Mouse (Mus musculus): ENCODE measurements around the gene Rbm26. TPM values are rescaled to one million over a fixed set of nuclear protein-coding genes. Genes with fewer than 3 reads are reported as not detected.

Gene Rbm26
- polyA plus RNA-seq (2016; fragmentation: Nextera tagmentation; extraction: Ambion mirVana): 45.0 and 47.3 TPM in 2 replicates

DNA sequence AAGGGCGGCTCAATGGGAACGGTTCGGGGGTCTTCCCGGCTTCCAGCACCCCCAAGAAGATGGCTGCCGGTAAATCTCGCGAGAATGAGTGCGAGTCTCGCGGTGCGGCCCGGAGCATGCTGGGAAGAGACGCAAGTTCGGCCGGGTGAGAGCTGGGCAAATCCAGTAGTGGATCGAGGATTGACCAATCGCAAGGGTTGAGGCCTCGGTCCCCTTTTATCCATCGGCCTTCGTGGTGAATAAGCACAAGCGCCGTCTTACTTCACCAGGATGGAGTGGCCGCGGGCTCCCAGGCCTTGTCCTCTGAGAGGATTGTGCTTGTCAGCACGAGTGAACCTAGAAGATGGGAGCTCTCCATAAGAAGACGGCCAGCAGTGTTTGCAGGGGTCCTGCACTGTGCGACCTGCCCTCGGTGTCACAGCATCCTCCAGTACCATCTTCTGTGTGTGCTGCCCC lies at the start of gene Rbm26:
Gene Rbm26, minus strand, starts transcription at position 90 of the 456 bp plus-strand sequence.
- H3K9ac ChIP-seq: peak within 1 kb of the TSS; percentile 99
- H3K4me1 ChIP-seq: peaks cover 17% of the 10 kb centered on the region
- peak within 1 kb of the TSS; percentile 75 for H3K4me2 ChIP-seq (replicated peaks)
- peak within 1 kb of the TSS; percentile 99 for H3K4me3 ChIP-seq
- WGBS: under 1% methylated on average over 28 of the region's 28 CpGs
- H3K9me3 ChIP-seq (replicated peaks): no peaks in the 10 kb centered on the region
- no peaks in the 10 kb centered on the region for H3K27me3 ChIP-seq
- peak; percentile 97 for ATAC-seq (ENCODE audit: low FRiP score)
- H3K36me3 ChIP-seq: no peaks in the 10 kb centered on the region
- H3K27ac ChIP-seq: peak within 1 kb of the TSS; percentile 96

DNA sequence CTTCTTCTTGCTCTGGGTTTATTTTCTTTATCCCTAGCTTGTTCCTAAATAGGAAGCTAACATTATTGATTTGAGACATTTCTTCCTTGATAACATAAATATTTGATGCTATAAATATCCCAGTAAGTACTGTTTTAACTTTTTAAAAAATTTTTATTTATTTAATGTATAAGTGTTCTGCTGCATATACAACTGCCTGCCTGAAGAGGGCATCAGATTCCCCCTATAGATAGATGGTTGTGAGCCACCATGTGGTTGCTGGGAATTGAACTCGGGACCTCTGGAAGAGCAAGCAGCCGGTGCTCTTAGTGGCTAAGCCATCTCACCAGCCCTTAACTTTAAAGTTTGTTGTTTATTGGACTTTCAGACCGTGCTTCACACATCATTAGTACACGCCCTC lies 48.7 kb upstream of the Rbm26 start:
- WGBS: 85% methylated on average over 4 of the region's 4 CpGs
- H3K4me2 ChIP-seq (replicated peaks): no peak overlapping the region

DNA sequence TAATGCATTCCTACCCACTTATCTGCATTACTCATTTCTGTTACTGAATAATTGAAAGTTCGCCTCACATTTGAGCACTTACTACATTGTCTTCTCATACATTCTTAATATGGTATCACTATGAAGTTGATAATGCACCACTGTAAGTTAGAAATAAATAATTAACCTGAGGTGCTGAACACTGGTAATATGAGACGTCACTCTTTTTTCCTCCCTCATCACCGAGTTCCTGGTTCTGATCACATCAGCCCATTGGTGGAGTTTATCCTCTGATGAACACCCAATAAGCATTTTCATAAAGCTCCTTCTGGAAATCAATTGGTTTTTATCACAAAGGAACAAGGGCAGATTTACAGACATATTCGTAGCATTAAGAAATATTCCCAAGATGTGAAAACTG lies 45.1 kb upstream of the Rbm26 start:
- ATAC-seq (ENCODE audit: low FRiP score): no peak
- Histone ChIP-seq H3K4me2 (replicated peaks) (no peak overlapping the region), H3K9ac (no peak overlapping the region), H3K4me3 (no peak overlapping the region), H3K27me3 (no peaks in the 10 kb centered on the region), H3K27ac (no peak overlapping the region), H3K9me3 (replicated peaks) (no peaks in the 10 kb centered on the region), H3K4me1 (no peaks in the 10 kb centered on the region), H3K36me3 (no peaks in the 10 kb centered on the region)
- 85% methylated on average over 4 of the region's 4 CpGs for WGBS

More for the DNA sequence above, 48.7 kb upstream of the Rbm26 start:
- Histone ChIP-seq H3K36me3 (no peaks in the 10 kb centered on the region), H3K4me3 (no peak overlapping the region), H3K4me1 (no peaks in the 10 kb centered on the region), H3K27ac (no peak overlapping the region), H3K9me3 (replicated peaks) (no peaks in the 10 kb centered on the region), H3K27me3 (no peaks in the 10 kb centered on the region), H3K9ac (no peak overlapping the region)
- ATAC-seq (ENCODE audit: low FRiP score): no peak

DNA sequence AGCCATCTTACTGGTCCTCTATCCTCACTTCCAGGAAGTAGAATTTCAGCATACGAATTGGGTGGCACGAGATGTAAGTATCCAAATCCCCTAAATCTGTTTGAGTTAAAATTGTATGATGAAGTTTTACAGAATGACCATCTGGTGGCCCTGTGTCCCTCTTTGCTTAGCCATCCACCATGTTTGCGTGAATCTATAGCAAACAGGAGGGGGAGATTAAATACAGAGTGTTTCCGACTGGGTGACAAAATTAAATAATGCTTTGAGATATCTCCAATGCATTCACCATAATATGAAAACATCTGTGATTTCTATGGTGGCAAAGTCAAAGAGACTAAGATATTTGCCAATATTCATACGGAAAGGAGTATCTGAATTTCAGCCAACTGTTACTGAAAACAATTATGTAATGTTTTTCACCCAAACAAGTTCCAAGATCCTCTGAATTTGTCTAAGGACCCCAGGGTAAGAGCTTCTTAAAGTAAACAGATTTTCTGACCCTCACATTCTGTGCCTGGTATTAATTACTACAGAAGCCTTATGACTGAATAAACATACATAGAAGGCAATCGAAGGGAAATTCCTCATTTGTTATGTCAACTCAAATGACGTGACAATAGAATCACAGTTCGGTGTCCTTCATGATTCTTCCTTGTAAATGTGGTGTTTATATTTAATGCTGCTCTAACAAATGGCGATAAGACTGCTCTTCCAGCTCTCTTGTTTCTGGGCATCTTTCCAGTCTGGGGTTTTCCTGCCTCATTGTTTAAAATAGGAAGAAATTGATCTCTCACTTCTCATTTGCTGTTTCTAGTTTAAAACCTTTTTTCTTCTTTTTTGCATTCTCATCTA lies 42.6 kb upstream of the Rbm26 start:
- Histone ChIP-seq H3K9ac (no peak overlapping the region), H3K4me2 (replicated peaks) (no peak overlapping the region), H3K27me3 (no peaks in the 10 kb centered on the region), H3K4me1 (no peaks in the 10 kb centered on the region), H3K27ac (no peak overlapping the region), H3K4me3 (no peak overlapping the region), H3K36me3 (no peaks in the 10 kb centered on the region), H3K9me3 (replicated peaks) (no peaks in the 10 kb centered on the region)
- 82% methylated on average over 9 of the region's 9 CpGs for WGBS
- no peak for ATAC-seq (ENCODE audit: low FRiP score)

DNA sequence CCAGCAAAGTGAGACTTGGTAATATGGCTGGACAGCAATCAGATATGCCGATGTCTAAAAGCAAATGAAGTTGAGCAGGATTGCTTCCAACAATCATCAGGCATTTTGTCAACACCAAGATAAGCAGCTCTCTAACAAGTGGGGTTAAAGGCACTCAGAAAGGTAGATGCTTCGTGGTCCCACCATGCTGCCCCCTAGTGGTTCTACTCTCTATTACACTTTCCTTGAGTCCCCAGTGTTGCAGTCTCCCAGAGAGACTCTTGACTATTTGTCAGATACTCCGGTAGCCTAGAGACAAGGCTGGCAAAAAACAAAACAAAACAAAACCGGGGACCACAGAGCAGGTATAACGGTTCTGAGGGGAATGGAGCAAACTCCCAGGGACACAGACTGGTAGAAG lies 21.3 kb upstream of the Rbm26 start:
- 52% methylated on average over 5 of the region's 5 CpGs for WGBS
- Histone ChIP-seq H3K27me3 (no peaks in the 10 kb centered on the region), H3K27ac (no peak overlapping the region), H3K36me3 (no peaks in the 10 kb centered on the region), H3K4me3 (no peak overlapping the region), H3K9ac (no peak overlapping the region), H3K9me3 (replicated peaks) (no peaks in the 10 kb centered on the region), H3K4me2 (replicated peaks) (no peak overlapping the region), H3K4me1 (no peaks in the 10 kb centered on the region)
- ATAC-seq (ENCODE audit: low FRiP score): no peak

DNA sequence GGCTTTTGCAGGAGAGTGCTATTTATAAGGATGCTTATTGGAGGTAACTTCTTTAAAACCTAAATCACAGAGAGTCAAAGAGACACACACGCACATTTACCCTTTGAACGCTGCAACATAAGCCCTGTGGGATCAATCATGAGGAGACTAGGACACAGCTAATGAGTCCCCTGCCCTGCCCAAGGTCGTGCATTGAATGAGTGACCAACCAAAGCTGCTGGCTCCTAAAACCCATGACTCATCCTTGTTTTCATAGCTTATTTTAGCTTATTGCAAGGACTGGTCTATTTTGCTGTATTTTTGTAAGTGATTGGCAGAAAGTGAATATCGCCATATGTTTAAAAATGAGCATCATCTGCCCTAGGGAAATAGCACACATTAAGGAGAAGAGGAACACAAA lies 17.6 kb upstream of the Rbm26 start:
- Histone ChIP-seq H3K36me3 (no peaks in the 10 kb centered on the region), H3K27ac (no peak overlapping the region), H3K27me3 (no peaks in the 10 kb centered on the region), H3K9ac (no peak overlapping the region), H3K4me3 (no peak overlapping the region), H3K9me3 (replicated peaks) (no peaks in the 10 kb centered on the region), H3K4me1 (no peaks in the 10 kb centered on the region), H3K4me2 (replicated peaks) (no peak overlapping the region)
- no peak for ATAC-seq (ENCODE audit: low FRiP score)
- whole genome bisulfite sequencing: 77% methylated on average over 4 of the region's 4 CpGs

DNA sequence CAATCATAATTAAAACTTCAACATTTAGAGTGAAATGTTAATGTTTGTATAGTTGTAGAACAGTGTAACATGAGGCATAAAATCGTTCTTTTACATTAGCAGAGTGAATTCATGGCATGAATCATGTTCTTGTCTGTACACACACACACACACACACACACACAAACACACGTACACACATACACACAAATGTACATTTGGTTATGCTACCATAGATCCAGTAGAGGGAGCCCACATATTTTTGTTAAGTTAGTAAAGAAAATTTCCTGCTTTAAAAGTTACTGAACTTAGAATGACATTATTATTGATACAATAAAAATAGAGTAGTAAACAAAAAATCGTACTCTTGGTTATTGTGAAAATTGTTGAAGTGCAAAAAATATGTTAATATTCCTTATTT lies 7.7 kb upstream of the Rbm26 start:
- Histone ChIP-seq H3K9me3 (replicated peaks) (no peaks in the 10 kb centered on the region), H3K4me3 (no peak overlapping the region), H3K4me1 (no peaks in the 10 kb centered on the region), H3K9ac (no peak overlapping the region), H3K4me2 (replicated peaks) (no peak overlapping the region), H3K27ac (no peak overlapping the region), H3K27me3 (no peaks in the 10 kb centered on the region), H3K36me3 (no peaks in the 10 kb centered on the region)
- no peak for ATAC-seq (ENCODE audit: low FRiP score)
- 68% methylated on average over 3 of the region's 3 CpGs for WGBS

DNA sequence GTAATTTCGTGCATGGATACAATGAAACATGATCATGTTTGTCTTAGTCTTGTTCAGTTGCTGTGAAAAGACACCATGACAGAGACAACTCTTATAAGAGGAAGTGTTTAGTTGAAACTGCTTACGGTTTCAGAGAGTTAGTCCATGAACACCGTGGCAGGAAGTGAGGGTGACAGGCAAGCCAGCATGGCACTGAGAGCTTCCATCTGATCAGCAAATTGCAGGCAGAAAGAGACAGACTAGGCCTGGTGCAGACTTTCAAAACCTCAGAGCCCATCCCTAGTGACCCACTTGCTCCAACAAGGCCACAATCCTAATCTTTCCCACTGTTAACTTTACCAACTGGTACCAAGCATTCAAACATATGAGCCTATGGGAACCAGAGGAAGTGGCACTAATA lies 5.7 kb upstream of the Rbm26 start:
- H3K9ac ChIP-seq: no peak overlapping the region
- H3K4me3 ChIP-seq: no peak overlapping the region
- no peaks in the 10 kb centered on the region for H3K36me3 ChIP-seq
- 72% methylated on average over 3 of the region's 3 CpGs for WGBS
- no peak overlapping the region for H3K4me2 ChIP-seq (replicated peaks)
- no peak for ATAC-seq (ENCODE audit: low FRiP score)
- H3K27me3 ChIP-seq: no peaks in the 10 kb centered on the region
- H3K9me3 ChIP-seq (replicated peaks): no peaks in the 10 kb centered on the region
- H3K27ac ChIP-seq: no peak overlapping the region
- H3K4me1 ChIP-seq: no peaks in the 10 kb centered on the region

DNA sequence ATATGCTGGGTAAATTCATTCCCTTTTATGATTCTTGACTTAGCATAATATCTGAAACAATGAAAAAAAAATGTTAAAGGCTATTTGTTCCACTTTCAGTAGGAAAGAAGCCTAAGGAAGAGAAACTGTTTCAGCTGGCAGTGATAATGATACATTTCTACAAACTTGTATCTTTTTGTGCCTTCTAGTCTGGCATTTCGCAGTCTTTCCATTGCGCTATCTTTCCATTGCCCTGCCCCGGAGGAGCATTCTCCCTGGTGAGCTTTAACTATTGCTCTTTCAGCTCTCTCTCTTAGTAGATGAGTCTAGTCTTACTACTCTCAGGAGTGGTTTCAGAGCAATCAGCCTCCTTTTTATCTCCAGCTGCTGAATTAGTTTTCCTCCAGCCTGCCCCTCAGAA lies 2.6 kb upstream of the Rbm26 start:
- no peak overlapping the region for H3K4me2 ChIP-seq (replicated peaks)
- no peaks in the 10 kb centered on the region for H3K27me3 ChIP-seq
- no peak overlapping the region for H3K4me3 ChIP-seq
- H3K9me3 ChIP-seq (replicated peaks): no peaks in the 10 kb centered on the region
- H3K27ac ChIP-seq: no peak overlapping the region
- WGBS: 92% methylated on average over 3 of the region's 3 CpGs
- no peaks in the 10 kb centered on the region for H3K36me3 ChIP-seq
- no peak overlapping the region for H3K9ac ChIP-seq
- H3K4me1 ChIP-seq: peaks cover 11% of the 10 kb centered on the region
- ATAC-seq (ENCODE audit: low FRiP score): no peak

DNA sequence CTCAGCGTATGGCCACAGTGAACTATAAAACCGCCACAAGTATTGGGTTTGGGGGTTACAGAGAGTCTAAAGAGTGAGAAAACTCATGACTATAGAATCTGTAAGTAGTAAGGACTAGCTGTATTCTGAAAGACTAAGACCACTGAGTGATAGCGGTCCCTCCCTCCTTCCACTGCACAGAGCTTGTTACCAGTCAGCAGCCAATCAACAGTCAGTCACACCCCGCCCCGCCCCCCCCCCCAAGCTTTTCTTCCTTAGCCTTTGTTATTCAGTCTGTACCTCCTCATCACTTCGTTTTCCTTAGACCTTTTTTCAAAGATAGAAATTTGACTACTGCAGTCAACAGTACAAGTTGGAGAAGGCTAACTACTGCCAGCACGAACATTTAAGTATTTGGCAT lies 1.9 kb upstream of the Rbm26 start:
- Histone ChIP-seq H3K36me3 (no peaks in the 10 kb centered on the region), H3K27ac (no peak overlapping the region), H3K9ac (no peak overlapping the region), H3K4me1 (peaks cover 14% of the 10 kb centered on the region), H3K4me2 (replicated peaks) (no peak overlapping the region), H3K27me3 (no peaks in the 10 kb centered on the region), H3K9me3 (replicated peaks) (no peaks in the 10 kb centered on the region), H3K4me3 (no peak overlapping the region)
- 62% methylated on average over 7 of the region's 7 CpGs for WGBS
- ATAC-seq (ENCODE audit: low FRiP score): no peak

DNA sequence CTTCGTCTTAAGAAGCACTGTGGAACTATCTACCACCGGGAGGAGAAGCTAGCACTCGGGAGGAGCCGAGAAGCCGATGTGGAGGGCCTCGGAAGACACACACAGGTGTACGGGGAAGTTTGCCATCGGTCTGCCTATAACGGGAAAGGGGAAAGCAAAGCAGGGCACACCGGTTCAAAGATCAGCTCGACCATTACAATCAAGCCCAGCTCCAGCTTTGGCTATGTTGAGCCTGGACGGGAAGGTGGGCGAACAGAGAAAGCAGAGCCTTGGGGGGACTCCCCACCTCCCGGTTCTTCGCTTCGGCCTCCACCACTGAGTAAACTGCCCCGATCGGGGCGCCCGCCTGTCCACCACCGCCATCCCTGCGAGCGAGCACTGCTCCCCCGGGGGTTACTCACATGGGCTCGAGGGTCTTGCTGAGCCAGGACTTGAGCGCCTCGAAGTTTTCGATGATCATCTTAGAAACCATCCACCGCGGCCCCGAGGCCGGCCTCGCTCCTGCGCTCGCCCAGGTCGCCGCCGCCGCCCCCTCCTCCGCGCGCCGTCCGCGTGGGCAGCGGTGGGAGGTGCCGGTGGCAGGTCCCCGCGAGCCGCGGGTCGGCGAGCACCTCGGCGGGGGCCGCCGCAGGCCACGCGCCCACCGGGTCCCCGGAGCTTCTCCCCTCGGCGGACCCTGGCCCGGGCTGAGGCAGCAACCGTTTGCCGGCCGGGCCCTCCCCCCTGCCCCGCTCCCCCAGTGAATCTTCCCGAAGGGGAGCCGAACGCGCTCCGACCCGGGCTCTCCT lies 552 bp downstream of the Rbm26 start:
- peak; percentile 87 for ATAC-seq (ENCODE audit: low FRiP score)
- peak overlapping the region; percentile 75 for H3K4me2 ChIP-seq (replicated peaks)
- H3K27ac ChIP-seq: peak overlapping the region; percentile 96
- peaks cover 17% of the 10 kb centered on the region for H3K4me1 ChIP-seq
- no peaks in the 10 kb centered on the region for H3K9me3 ChIP-seq (replicated peaks)
- H3K4me3 ChIP-seq: peak overlapping the region; percentile 99
- peak overlapping the region; percentile 99 for H3K9ac ChIP-seq
- no peaks in the 10 kb centered on the region for H3K36me3 ChIP-seq
- WGBS: under 1% methylated on average over 51 of the region's 74 CpGs
- no peaks in the 10 kb centered on the region for H3K27me3 ChIP-seq

DNA sequence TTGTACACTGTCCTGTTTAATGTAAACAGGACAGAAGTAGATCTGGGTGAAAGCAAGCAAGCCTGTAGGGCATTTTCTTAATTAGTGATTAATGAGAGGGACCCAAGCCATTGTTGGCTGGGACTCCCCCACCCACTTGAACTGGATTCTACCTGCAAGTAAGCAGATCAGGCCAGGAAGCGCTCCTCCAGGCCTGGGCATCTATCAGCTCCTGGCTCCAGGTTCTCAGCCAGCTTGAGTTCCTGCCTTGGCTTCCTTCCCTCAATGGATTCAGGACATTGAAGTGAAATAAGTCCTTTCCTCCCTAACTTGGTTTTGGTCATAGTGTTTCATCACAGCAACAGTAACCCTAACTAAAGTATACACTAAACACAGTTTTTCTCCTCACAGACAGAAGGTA lies 9.9 kb downstream of the Rbm26 start:
- Histone ChIP-seq H3K9ac (no peak overlapping the region), H3K27me3 (no peaks in the 10 kb centered on the region), H3K36me3 (no peaks in the 10 kb centered on the region), H3K9me3 (replicated peaks) (no peaks in the 10 kb centered on the region), H3K4me1 (no peaks in the 10 kb centered on the region), H3K4me3 (no peak overlapping the region), H3K27ac (no peak overlapping the region), H3K4me2 (replicated peaks) (no peak overlapping the region)
- ATAC-seq (ENCODE audit: low FRiP score): no peak
- WGBS: 90% methylated on average over 1 of the region's 1 CpGs
